Mouse (Mus musculus) heart, adult 2 months (tissue): Measurements from ENCODE around the gene Usp25. TPM values are rescaled to one million over a fixed set of nuclear protein-coding genes. Genes with fewer than 3 reads are reported as not detected.
A peak's percentile ranks its signal among the peaks of the same experiment; 100 is the strongest.

Source experiments
- DNase-seq, 2 experiments: peaks; one replicate each; pipeline ENCODE4 v3.0.0; 2021
- H3K27ac ChIP-seq: fragments of 200-600 bp; 2 replicates; pipeline ENCODE4 v1.8.1; 2022
- H3K27me3 ChIP-seq: fragments of 200-500 bp; 2 replicates; pipeline ENCODE4 v1.6.1; 2012; ENCODE audit warnings: mild to moderate bottlenecking, low read length, inconsistent platforms, mixed read lengths; ENCODE audit not compliant: control insufficient read depth, insufficient read depth
- H3K36me3 ChIP-seq: fragments of 200-500 bp; 2 replicates; pipeline ENCODE4 v1.6.1; 2012; ENCODE audit warnings: low read length, inconsistent platforms; ENCODE audit not compliant: control insufficient read depth, insufficient read depth
- H3K4me1 ChIP-seq: fragments of 200-500 bp; 2 replicates; pipeline ENCODE4 v1.6.1; 2011; ENCODE audit warnings: low read length; ENCODE audit not compliant: control insufficient read depth, insufficient read depth
- H3K4me3 ChIP-seq: fragments of 200-600 bp; 2 replicates; pipeline ENCODE4 v1.8.1; 2022
- H3K79me2 ChIP-seq: fragments of 200-500 bp; replicated peaks from 2 replicates; pipeline ENCODE4 v1.6.1; 2012; ENCODE audit warnings: mild to moderate bottlenecking, inconsistent platforms, low read length, moderate library complexity, mixed read lengths; ENCODE audit not compliant: control insufficient read depth, insufficient read depth
- H3K9ac ChIP-seq: fragments of 200-500 bp; 2 replicates; pipeline ENCODE4 v1.6.1; 2012; ENCODE audit warnings: low read depth, mild to moderate bottlenecking, control low read depth, inconsistent platforms, low read length, mixed read lengths
- CTCF ChIP-seq: fragments of 200-600 bp; IDR thresholded peaks from 2 replicates; pipeline ENCODE4 v1.8.1; 2022; ENCODE audit warnings: antibody characterized with exemption, mild to moderate bottlenecking, moderate library complexity
- EP300 ChIP-seq: fragments of 200-500 bp; IDR thresholded peaks from 2 replicates; pipeline ENCODE4 v1.6.1; 2011; ENCODE audit warnings: low read depth, low read length, control low read depth; ENCODE audit not compliant: insufficient read depth
- POLR2A ChIP-seq: fragments of 200-500 bp; IDR thresholded peaks from 2 replicates; pipeline ENCODE4 v1.6.1; 2011; ENCODE audit warnings: mild to moderate bottlenecking, low read depth, low read length, control low read depth; ENCODE audit not compliant: insufficient read depth
- WGBS: fragments of 180-500 bp; shearing (Covaris S2); methylation state at CpG from one replicate; pipeline ENCODE4 v1.1.7; 2018; 5-methylcytosine and 5-hydroxymethylcytosine counted together
- intact Hi-C: fragments of 180-260 bp; cut with DNase I; formaldehyde crosslinking; loops from one replicate; pipeline ENCODE4 v1.15.1; 2025
- polyA plus RNA-seq: library from polyadenylated mRNA; depleted of rRNA; stranded (reverse); fragments of >200 nt; gene quantifications from 2 replicates; pipeline ENCODE4 v1.2.3, GENCODE M21; 2012
- total RNA-seq, 2 experiments: library from RNA; stranded (reverse); gene quantifications; 2 replicates each; pipeline ENCODE4 v1.2.3; 2021

Gene Usp25
- total and polyA plus RNA-seq, 3 experiments = 16.7 to 74.4 (median 71.4) TPM

- H3K27me3 ChIP-seq = no peaks in the 10 kb centered on the region
- H3K27ac ChIP-seq = no peak overlapping the region
- no peaks in the 10 kb centered on the region for H3K36me3 ChIP-seq
- WGBS = 86% methylated on average over 4 of the region's 4 CpGs
- no peak overlapping the region for H3K9ac ChIP-seq
- no peak overlapping the region for H3K4me3 ChIP-seq
- no peaks in the 10 kb centered on the region for H3K79me2 ChIP-seq
- intact Hi-C loops = no loop called here
- TF ChIP-seq POLR2A (no peak), CTCF (no peak), EP300 (no peak)
- DNase-seq = no peak
- H3K4me1 ChIP-seq = no peaks in the 10 kb centered on the region
These were observed 25.8 kb upstream of the Usp25 start for GRCm38 (mm10) chr16:76987711-76988110.

DNA sequence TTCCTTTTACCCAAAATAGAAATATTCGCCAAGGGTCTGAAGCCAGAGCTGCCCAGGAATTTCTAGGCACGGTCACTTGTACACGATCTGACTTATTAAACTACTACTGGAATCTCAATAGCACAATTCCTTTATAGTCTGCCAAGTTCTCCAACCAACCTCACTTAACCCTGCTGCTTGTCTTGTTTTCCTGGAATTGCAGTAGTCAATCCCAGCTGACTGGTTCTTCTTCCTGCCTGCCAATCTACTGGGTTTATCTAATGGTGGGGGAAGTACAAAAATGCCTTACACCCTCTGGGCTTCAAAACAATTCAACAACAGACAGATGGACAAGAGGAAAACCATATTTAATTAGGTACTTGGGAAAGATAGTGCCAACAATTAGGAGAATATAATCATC, 9.6 kb upstream of the Usp25 start:
- no peak overlapping the region for H3K9ac ChIP-seq
- intact Hi-C loops = no loop called here
- no peaks in the 10 kb centered on the region for H3K27me3 ChIP-seq
- H3K79me2 ChIP-seq = no peaks in the 10 kb centered on the region
- no peak overlapping the region for H3K4me3 ChIP-seq
- peak overlapping the region; percentile 56 for H3K27ac ChIP-seq
- no peaks in the 10 kb centered on the region; the same call in 1 of the 2 replicates for H3K4me1 ChIP-seq
- TF ChIP-seq POLR2A (no peak), CTCF (no peak), EP300 (no peak)
- WGBS = 15% methylated on average over 3 of the region's 3 CpGs
- no peak for DNase-seq
- no peaks in the 10 kb centered on the region for H3K36me3 ChIP-seq

GRCm38 (mm10) chr16:77009173-77009572, 4.3 kb upstream of the Usp25 start:
- no peaks in the 10 kb centered on the region for H3K36me3 ChIP-seq
- WGBS = 61% methylated on average over 5 of the region's 5 CpGs
- H3K9ac ChIP-seq = no peak overlapping the region
- no peaks in the 10 kb centered on the region for H3K27me3 ChIP-seq
- DNase-seq = no peak
- H3K4me1 ChIP-seq = no peaks in the 10 kb centered on the region; the same call in 1 of the 2 replicates
- no peak overlapping the region for H3K27ac ChIP-seq
- no peaks in the 10 kb centered on the region for H3K79me2 ChIP-seq
- intact Hi-C loops = no loop called here
- H3K4me3 ChIP-seq = no peak overlapping the region
- TF ChIP-seq EP300 = no peak
- no peak for TF ChIP-seq CTCF
- TF ChIP-seq POLR2A = no peak

DNA sequence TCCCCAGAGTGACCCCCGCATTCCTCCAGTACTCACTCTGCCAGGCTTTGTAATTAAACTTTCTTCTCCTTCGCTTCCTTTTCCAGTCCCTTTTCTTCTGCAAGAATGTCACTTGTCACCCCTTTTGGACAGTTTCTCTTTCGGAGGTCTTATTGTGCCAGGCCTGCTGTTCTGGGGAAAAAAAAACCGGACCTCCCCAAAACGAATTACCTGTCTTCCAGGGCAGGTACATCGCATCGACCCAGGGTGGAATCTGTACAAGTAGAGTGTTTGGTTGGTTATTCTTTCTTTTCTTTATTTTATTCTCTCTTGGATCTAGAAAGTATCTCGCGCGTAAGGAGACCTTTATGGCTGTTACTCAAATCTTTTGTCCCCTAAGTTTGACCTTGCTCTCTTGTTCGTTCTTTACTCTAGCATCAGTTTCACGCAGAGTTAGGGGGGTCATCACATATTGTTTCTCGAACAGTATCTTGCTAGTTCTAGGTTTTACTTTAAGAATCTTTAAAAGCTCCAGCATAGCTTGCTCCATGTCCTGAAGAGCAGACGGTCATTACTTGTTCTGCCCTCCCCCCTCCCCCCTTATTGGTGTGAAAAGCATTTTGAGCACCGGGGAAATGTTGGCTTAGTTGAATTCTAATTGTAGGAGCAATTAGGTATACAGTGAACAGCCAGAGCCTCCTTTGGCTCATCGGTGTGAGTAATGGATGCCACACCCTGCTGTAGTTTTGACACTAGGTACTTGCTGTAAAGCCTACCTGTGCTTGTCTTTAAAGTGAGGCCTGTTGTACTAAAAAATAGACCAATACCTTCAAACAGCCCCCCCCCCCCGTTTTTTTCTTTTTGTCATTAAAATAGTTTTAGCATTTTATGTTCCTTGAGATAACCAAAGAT, 1.1 kb downstream of the Usp25 start:
- peak overlapping the region; percentile 89 for H3K4me3 ChIP-seq
- no peaks in the 10 kb centered on the region for H3K27me3 ChIP-seq
- H3K27ac ChIP-seq = peak overlapping the region; percentile 92
- peaks cover 14% of the 10 kb centered on the region for H3K4me1 ChIP-seq
- under 1% methylated on average over 17 of the region's 17 CpGs for WGBS
- H3K9ac ChIP-seq = peak overlapping the region; percentile 94
- intact Hi-C loops = loop anchor here (2.0 to 5.0 kb wide), 3 partner anchors 16 to 1247 kb away; partner anchors contain the start of gene Hspa13
- no peak for DNase-seq
- peaks cover 5% of the 10 kb centered on the region for H3K79me2 ChIP-seq
- H3K36me3 ChIP-seq = peaks cover 22% of the 10 kb centered on the region
- TF ChIP-seq EP300 = no peak
- no peak for TF ChIP-seq POLR2A
- no peak for TF ChIP-seq CTCF

GRCm38 (mm10) chr16:77015380-77016346, 2.2 kb downstream of the Usp25 start:
- peaks cover 23% of the 10 kb centered on the region for H3K36me3 ChIP-seq
- H3K79me2 ChIP-seq = peaks cover 5% of the 10 kb centered on the region
- H3K27ac ChIP-seq = peak overlapping the region; percentile 92
- no peak overlapping the region; the same call in 1 of the 2 replicates for H3K9ac ChIP-seq
- peak overlapping the region; percentile 89 for H3K4me3 ChIP-seq
- intact Hi-C loops = loop anchor here (2.0 kb wide), 1 partner anchor 15 kb away; no protein-coding TSS in a partner anchor
- 11% methylated on average over 4 of the region's 4 CpGs for WGBS
- TF ChIP-seq EP300 (no peak), CTCF (no peak), POLR2A (no peak)
- no peaks in the 10 kb centered on the region for H3K27me3 ChIP-seq
- no peak for DNase-seq
- peaks cover 20% of the 10 kb centered on the region for H3K4me1 ChIP-seq
